Mouse (Mus musculus) MEL (cell line): ENCODE data around the gene Rnf123. TPM values are rescaled to one million over a fixed set of nuclear protein-coding genes. Genes with fewer than 3 reads are reported as not detected.

Experiments
- DNase-seq: peaks from one replicate; pipeline ENCODE4 v3.0.0; 2011; ENCODE audit warnings: low read depth, low spot score
- H3K27ac ChIP-seq: 2 replicates; pipeline ENCODE4 v1.5.1; 2012; ENCODE audit warnings: low read depth, mild to moderate bottlenecking, control low read depth, low read length, moderate library complexity; ENCODE audit not compliant: control insufficient read depth
- H3K27me3 ChIP-seq, 2 experiments: fragments of 150-350 bp in 1 of 2; sonication (generic) in 1 of 2; 2 replicates each; pipeline ENCODE4 v1.6.1; 2012; ENCODE audit warnings: low read length in 2 of 2, mild to moderate bottlenecking in 2 of 2, improper control_type of control experiment in 1 of 2, moderate library complexity in 1 of 2; ENCODE audit not compliant: insufficient read depth in 2 of 2, control insufficient read depth in 1 of 2
- H3K36me3 ChIP-seq, 2 experiments: 2 replicates each; pipeline ENCODE4 v1.6.1; 2012 to 2014; ENCODE audit warnings: low read length in 2 of 2, improper control_type of control experiment in 1 of 2, inconsistent platforms in 1 of 2, mild to moderate bottlenecking in 1 of 2; ENCODE audit not compliant: insufficient read depth in 2 of 2, control insufficient read depth in 1 of 2
- H3K4me1 ChIP-seq, 2 experiments: fragments of 150-350 bp in 1 of 2; sonication (generic) in 1 of 2; 2 replicates each; pipeline ENCODE4 v1.6.1; 2012; ENCODE audit warnings: low read length in 2 of 2, improper control_type of control experiment in 1 of 2, mild to moderate bottlenecking in 1 of 2; ENCODE audit not compliant: insufficient read depth in 2 of 2, control insufficient read depth in 1 of 2
- H3K4me3 ChIP-seq, 2 experiments: fragments of 150-350 bp in 1 of 2; sonication (generic) in 1 of 2; 2 replicates each; pipeline ENCODE4 v1.5.1; 2012; ENCODE audit warnings: low read depth in 2 of 2, low read length in 2 of 2, mild to moderate bottlenecking in 2 of 2, moderate library complexity in 2 of 2, control low read depth in 1 of 2, improper control_type of control experiment in 1 of 2; ENCODE audit not compliant: control insufficient read depth in 1 of 2, insufficient read depth in 1 of 2
- H3K79me2 ChIP-seq: 2 replicates; pipeline ENCODE4 v1.6.1; 2012; ENCODE audit warnings: mild to moderate bottlenecking, low read length, moderate library complexity; ENCODE audit not compliant: control insufficient read depth, poor library complexity, insufficient read depth
- H3K9ac ChIP-seq: 2 replicates; pipeline ENCODE4 v1.6.1; 2012; ENCODE audit warnings: low read depth, mild to moderate bottlenecking, control low read depth, low read length, moderate library complexity; ENCODE audit not compliant: control insufficient read depth, poor library complexity, severe bottlenecking
- H3K9me3 ChIP-seq: fragments of 150-350 bp; sonication (generic); replicated peaks from 2 replicates; pipeline ENCODE4 v1.6.1; 2012; ENCODE audit warnings: mild to moderate bottlenecking, low read length, improper control_type of control experiment, moderate library complexity; ENCODE audit not compliant: insufficient read depth
- BHLHE40 ChIP-seq: IDR thresholded peaks from 2 replicates; pipeline ENCODE4 v1.6.1; 2012; ENCODE audit warnings: low read depth, mild to moderate bottlenecking, inconsistent platforms, low read length, improper control_type of control experiment, borderline replicate concordance
- CHD1 ChIP-seq: IDR thresholded peaks from 2 replicates; pipeline ENCODE4 v1.6.1; 2012; ENCODE audit warnings: low read depth, mild to moderate bottlenecking, inconsistent platforms, low read length, improper control_type of control experiment
- CTCF ChIP-seq, 3 experiments: IDR thresholded peaks in 2 of 3; conservative IDR thresholded peaks in 1 of 3; 2 replicates each; pipeline ENCODE4 v1.5.1; 2011 to 2012; ENCODE audit warnings: low read length in 3 of 3, low read depth in 2 of 3, mild to moderate bottlenecking in 2 of 3, improper control_type of control experiment in 1 of 3, inconsistent platforms in 1 of 3, mixed read lengths in 1 of 3, moderate library complexity in 1 of 3; ENCODE audit not compliant: control insufficient read depth in 1 of 3, insufficient read depth in 1 of 3, poor library complexity in 1 of 3, severe bottlenecking in 1 of 3
- E2F4 ChIP-seq: IDR thresholded peaks from 2 replicates; pipeline ENCODE4 v1.6.1; 2011; ENCODE audit warnings: low read depth, low read length, improper control_type of control experiment, borderline replicate concordance
- ELF1 ChIP-seq: IDR thresholded peaks from 2 replicates; pipeline ENCODE4 v1.6.1; 2014; ENCODE audit warnings: low read depth, mild to moderate bottlenecking, inconsistent platforms, low read length, improper control_type of control experiment, moderate library complexity
- EP300 ChIP-seq, 2 experiments: IDR thresholded peaks; 2 replicates each; pipeline ENCODE4 v1.6.1; 2011; ENCODE audit warnings: improper control_type of control experiment in 2 of 2, low read length in 2 of 2, low read depth in 1 of 2, mild to moderate bottlenecking in 1 of 2
- ETS1 ChIP-seq: IDR thresholded peaks from 2 replicates; pipeline ENCODE4 v1.6.1; 2012; ENCODE audit warnings: low read depth, mild to moderate bottlenecking, inconsistent platforms, low read length, improper control_type of control experiment, moderate library complexity
- GATA1 ChIP-seq: IDR thresholded peaks from 2 replicates; pipeline ENCODE4 v1.6.1; 2011; ENCODE audit warnings: low read depth, low read length, improper control_type of control experiment
- JUND ChIP-seq: IDR thresholded peaks from 2 replicates; pipeline ENCODE4 v1.6.1; 2011; ENCODE audit warnings: low read depth, mild to moderate bottlenecking, improper control_type of control experiment, low read length
- KAT2A ChIP-seq: conservative IDR thresholded peaks from 2 replicates; pipeline ENCODE4 v1.6.1; 2012; ENCODE audit warnings: low read depth, low read length, improper control_type of control experiment, inconsistent platforms
- MAFK ChIP-seq: IDR thresholded peaks from 2 replicates; pipeline ENCODE4 v1.6.1; 2011; ENCODE audit warnings: low read depth, mild to moderate bottlenecking, low read length, improper control_type of control experiment, borderline replicate concordance
- MAX ChIP-seq: IDR thresholded peaks from 2 replicates; pipeline ENCODE4 v1.6.1; 2011; ENCODE audit warnings: low read length, improper control_type of control experiment
- MAZ ChIP-seq: IDR thresholded peaks from 2 replicates; pipeline ENCODE4 v1.6.1; 2012; ENCODE audit warnings: low read depth, mild to moderate bottlenecking, inconsistent platforms, low read length, improper control_type of control experiment
- MXI1 ChIP-seq: IDR thresholded peaks from 2 replicates; pipeline ENCODE4 v1.6.1; 2011; ENCODE audit warnings: mild to moderate bottlenecking, low read depth, low read length, improper control_type of control experiment
- NRF1 ChIP-seq: IDR thresholded peaks from 2 replicates; pipeline ENCODE4 v1.6.1; 2014; ENCODE audit warnings: low read depth, mild to moderate bottlenecking, inconsistent platforms, low read length, improper control_type of control experiment, moderate library complexity; ENCODE audit not compliant: poor library complexity, insufficient read depth, severe bottlenecking
- POLR2A ChIP-seq, 2 experiments: IDR thresholded peaks; 2 replicates each; pipeline ENCODE4 v1.6.1; 2011 to 2012; ENCODE audit warnings: low read length in 2 of 2, mild to moderate bottlenecking in 2 of 2, control low read depth in 1 of 2, improper control_type of control experiment in 1 of 2, low read depth in 1 of 2, moderate library complexity in 1 of 2; ENCODE audit not compliant: control insufficient read depth in 1 of 2, insufficient read depth in 1 of 2, poor library complexity in 1 of 2
- POLR2AphosphoS2 ChIP-seq: IDR thresholded peaks from 2 replicates; pipeline ENCODE4 v1.6.1; 2011; ENCODE audit warnings: low read length, improper control_type of control experiment
- RCOR1 ChIP-seq: IDR thresholded peaks from 2 replicates; pipeline ENCODE4 v1.6.1; 2012; ENCODE audit warnings: low read depth, mild to moderate bottlenecking, inconsistent platforms, low read length, improper control_type of control experiment
- SIN3A ChIP-seq: IDR thresholded peaks from 2 replicates; pipeline ENCODE4 v1.6.1; 2012; ENCODE audit warnings: low read length, improper control_type of control experiment, inconsistent platforms
- SMC3 ChIP-seq: IDR thresholded peaks from 2 replicates; pipeline ENCODE4 v1.6.1; 2011; ENCODE audit warnings: low read depth, low read length, improper control_type of control experiment
- TAL1 ChIP-seq: IDR thresholded peaks from 2 replicates; pipeline ENCODE4 v1.6.1; 2012; ENCODE audit warnings: mild to moderate bottlenecking, inconsistent platforms, low read length, moderate library complexity, mixed read lengths
- TBP ChIP-seq: IDR thresholded peaks from 2 replicates; pipeline ENCODE4 v1.8.0; 2011; ENCODE audit warnings: low read depth, low read length, improper control_type of control experiment
- TCF12 ChIP-seq: IDR thresholded peaks from 2 replicates; pipeline ENCODE4 v1.6.1; 2014; ENCODE audit warnings: low read depth, mild to moderate bottlenecking, inconsistent platforms, low read length, improper control_type of control experiment, moderate library complexity
- UBTF ChIP-seq: IDR thresholded peaks from 2 replicates; pipeline ENCODE4 v1.6.1; 2012; ENCODE audit warnings: low read depth, mild to moderate bottlenecking, inconsistent platforms, low read length, improper control_type of control experiment, moderate library complexity, borderline replicate concordance; ENCODE audit not compliant: insufficient read depth
- USF2 ChIP-seq, 2 experiments: IDR thresholded peaks; 2 replicates each; pipeline ENCODE4 v1.6.1; 2011 to 2012; ENCODE audit warnings: improper control_type of control experiment in 2 of 2, low read length in 2 of 2, borderline replicate concordance in 1 of 2, inconsistent platforms in 1 of 2, low read depth in 1 of 2, mild to moderate bottlenecking in 1 of 2; ENCODE audit not compliant: insufficient read depth in 1 of 2
- ZC3H11A ChIP-seq: IDR thresholded peaks from 2 replicates; pipeline ENCODE4 v1.6.1; 2012; ENCODE audit warnings: low read depth, mild to moderate bottlenecking, inconsistent platforms, low read length, improper control_type of control experiment
- ZKSCAN1 ChIP-seq: IDR thresholded peaks from 2 replicates; pipeline ENCODE4 v1.6.1; 2012; ENCODE audit warnings: low read depth, mild to moderate bottlenecking, inconsistent platforms, low read length, improper control_type of control experiment, moderate library complexity
- ZMIZ1 ChIP-seq: IDR thresholded peaks from 2 replicates; pipeline ENCODE4 v1.6.1; 2012; ENCODE audit warnings: low read depth, mild to moderate bottlenecking, inconsistent platforms, low read length, improper control_type of control experiment, moderate library complexity
- ZNF384 ChIP-seq: IDR thresholded peaks from 2 replicates; pipeline ENCODE4 v1.6.1; 2012; ENCODE audit warnings: low read depth, mild to moderate bottlenecking, inconsistent platforms, low read length, improper control_type of control experiment
- polyA plus RNA-seq, 2 experiments: library from polyadenylated mRNA; stranded (reverse) in 1 of 2; unstranded in 1 of 2; fragments of >175 nt in 1 of 2; fragments of >200 nt in 1 of 2; gene quantifications; 2 replicates each; pipeline versions ENCODE4 v1.2.1 to v1.2.4; 2012; ENCODE audit warnings: low replicate concordance in 2 of 2, low read depth in 1 of 2; ENCODE audit not compliant: insufficient read length in 2 of 2, insufficient read depth in 1 of 2, missing spikeins in 1 of 2
- total RNA-seq: library from RNA; depleted of rRNA; stranded (reverse); fragments of 300-350 nt; gene quantifications from 2 replicates; pipeline ENCODE4 v1.2.3, GENCODE M21; 2012

Rnf123 gene
- total and polyA plus RNA-seq, 3 experiments: 28.5 to 74.8 TPM; not detected in 1

- Histone ChIP-seq H3K27me3 (no peaks in the 10 kb centered on the region), H3K36me3 (no peaks in the 10 kb centered on the region; a peak in 1 of 4 replicates), H3K4me1 (peaks cover 3 to 10% of the 10 kb centered on the region in 2 experiments; a peak in 3 of 4 replicates), H3K79me2 (peaks cover 10% of the 10 kb centered on the region), H3K9ac (peak overlapping the region; percentile 69), H3K4me3 (peak overlapping the region; percentile 66 to 77), H3K9me3 (no peaks in the 10 kb centered on the region), H3K27ac (peak overlapping the region; percentile 85)
- DNase-seq: peak; percentile 86
- no peak for TF ChIP-seq MAFK
- no peak for TF ChIP-seq MAX
- TF ChIP-seq SMC3: no peak
- no peak for TF ChIP-seq E2F4
- no peak; the same call in 1 of the 2 replicates for TF ChIP-seq ZMIZ1
- no peak for TF ChIP-seq POLR2AphosphoS2
- TF ChIP-seq ETS1: peak; percentile 56; the same call in 1 of the 2 replicates
- 0 out of 2 replicates have a peak, but pooled peaks have one; percentile 27 for TF ChIP-seq TBP
- no peak for TF ChIP-seq KAT2A
- TF ChIP-seq TCF12: peak; percentile 86
- peak in 1 of 2 experiments; percentile 35; a peak in 1 of 4 replicates for TF ChIP-seq POLR2A (IDR thresholded peaks at IDR 0.05; ENCODE audit: control insufficient read depth in 1 of 2, insufficient read depth in 1 of 2, low read depth in 1 of 2, low read length in 2 of 2, poor library complexity in 1 of 2)
- no peak for TF ChIP-seq CTCF (IDR thresholded peaks at IDR 0.05 in 2 of 3, conservative IDR thresholded peaks at IDR 0.05 in 1 of 3; ENCODE audit: control insufficient read depth in 1 of 3, insufficient read depth in 1 of 3, low read depth in 2 of 3, low read length in 3 of 3, poor library complexity in 1 of 3, severe bottlenecking in 1 of 3)
- TF ChIP-seq EP300 (IDR thresholded peaks at IDR 0.05; ENCODE audit: low read depth in 1 of 2, low read length in 2 of 2): peak; percentile 58 to 85
- peak; percentile 70 for TF ChIP-seq GATA1
- peak; percentile 91 for TF ChIP-seq TAL1
- no peak for TF ChIP-seq MXI1
- peak; percentile 22; the same call in 1 of the 2 replicates for TF ChIP-seq MAZ
- TF ChIP-seq RCOR1: no peak
- no peak for TF ChIP-seq NRF1
- no peak for TF ChIP-seq ZKSCAN1
- TF ChIP-seq SIN3A: peak; percentile 50; the same call in 1 of the 2 replicates
Measured at GRCm38 (mm10) chr9:108094998-108095411, 11.9 kb upstream of the Rnf123 start.

GRCm38 (mm10) chr9:108094184-108094941 is 11.2 kb upstream of the Rnf123 start, which contains the start of gene Apeh:
Gene Apeh (minus strand): TSS chr9:108094606.
- Histone ChIP-seq H3K9ac (peak within 1 kb of the TSS; percentile 93), H3K4me1 (peaks cover 3 to 10% of the 10 kb centered on the region in 2 experiments; a peak in 3 of 4 replicates), H3K79me2 (peaks cover 10% of the 10 kb centered on the region), H3K27me3 (no peaks in the 10 kb centered on the region), H3K9me3 (no peaks in the 10 kb centered on the region), H3K27ac (peak within 1 kb of the TSS; percentile 86), H3K4me3 (peak within 1 kb of the TSS; percentile 77 to 82), H3K36me3 (no peaks in the 10 kb centered on the region; a peak in 1 of 4 replicates)
- peak; percentile 97 for DNase-seq
- TF ChIP-seq CHD1 (no peak), NRF1 (no peak), ZNF384 (no peak), USF2 (IDR thresholded peaks at IDR 0.05; ENCODE audit: borderline replicate concordance in 1 of 2, insufficient read depth in 1 of 2, low read depth in 1 of 2, low read length in 2 of 2) (no peak), JUND (no peak), BHLHE40 (no peak), UBTF (no peak), KAT2A (no peak), ZMIZ1 (peak; percentile 69), ZC3H11A (no peak), ETS1 (no peak), POLR2AphosphoS2 (peak; percentile 84), CTCF (IDR thresholded peaks at IDR 0.05 in 2 of 3, conservative IDR thresholded peaks at IDR 0.05 in 1 of 3; ENCODE audit: control insufficient read depth in 1 of 3, insufficient read depth in 1 of 3, low read depth in 2 of 3, low read length in 3 of 3, poor library complexity in 1 of 3, severe bottlenecking in 1 of 3) (no peak), ELF1 (peak; percentile 93)
